Mouse (Mus musculus) brain, embryonic 14.5 days (tissue): ENCODE measurements around the gene Trim66. TPM values are rescaled to one million over a fixed set of nuclear protein-coding genes. Genes with fewer than 3 reads are reported as not detected.

Source experiments
- DNase-seq: peaks from one replicate; pipeline ENCODE4 v3.0.0-alpha.2; 2011; ENCODE audit warnings: low read depth
- CTCF ChIP-seq: fragments of 200-500 bp; IDR thresholded peaks from 2 replicates; pipeline ENCODE4 v1.5.1; 2012; ENCODE audit warnings: inconsistent platforms, mild to moderate bottlenecking, moderate library complexity, borderline replicate concordance; ENCODE audit not compliant: insufficient read depth, insufficient read length; ENCODE audit errors: extremely low read depth
- POLR2A ChIP-seq: fragments of 200-500 bp; IDR thresholded peaks from 2 replicates; pipeline ENCODE4 v1.6.1; 2012; ENCODE audit warnings: mild to moderate bottlenecking, inconsistent platforms, borderline replicate concordance; ENCODE audit not compliant: poor library complexity, insufficient read depth, insufficient read length, severe bottlenecking; ENCODE audit errors: extremely low read depth
- polyA plus RNA-seq: library from polyadenylated mRNA; depleted of rRNA; stranded (reverse); fragments of >200 nt; gene quantifications from 2 replicates; pipeline ENCODE4 v1.2.3, GENCODE M21; 2012

The Trim66 gene
- polyA plus RNA-seq, 1 experiment, result 1.5 TPM

DNA sequence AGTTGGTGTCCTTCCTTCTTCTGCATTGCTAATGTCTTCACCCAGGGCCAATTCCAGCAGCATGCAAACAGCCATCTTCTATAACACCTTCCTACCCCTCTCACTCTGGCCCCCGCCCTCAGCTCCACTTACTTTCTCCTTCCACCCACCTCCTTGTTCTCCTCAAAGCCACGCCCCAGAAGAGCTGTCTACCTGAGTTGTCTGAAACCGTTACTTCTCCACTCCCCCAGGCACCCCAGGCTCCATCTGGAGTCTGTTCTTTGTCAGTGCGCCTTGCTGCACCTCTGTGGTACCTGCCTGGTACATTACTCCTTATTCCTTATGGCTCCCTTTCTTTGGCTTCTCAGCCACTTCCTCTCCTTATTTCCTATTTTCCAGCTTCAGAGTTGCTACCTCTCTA lies 25.2 kb upstream of the Trim66 start:
- TF ChIP-seq CTCF (no peak), POLR2A (no peak)
- no peak for DNase-seq

DNA sequence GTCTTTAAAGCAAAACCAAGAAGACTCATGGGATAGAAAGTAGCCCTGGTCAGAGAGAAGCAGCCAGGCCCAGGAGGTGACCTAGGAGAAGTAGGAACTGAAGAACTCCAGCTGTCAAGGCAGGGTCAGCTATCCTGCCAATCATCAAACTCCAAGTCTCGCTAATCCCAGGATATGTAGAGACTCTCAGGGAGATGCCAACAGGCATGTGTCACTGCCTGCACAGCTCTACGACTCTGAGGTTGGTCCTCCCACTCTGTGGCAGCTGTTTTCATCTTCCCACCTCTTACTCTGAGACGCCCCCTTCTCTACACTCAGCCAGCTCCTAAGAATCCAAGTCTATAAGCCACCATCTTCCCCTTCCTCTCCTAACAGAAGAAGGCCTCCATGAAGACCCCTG lies 24.8 kb upstream of the Trim66 start:
- DNase-seq, result no peak
- TF ChIP-seq POLR2A, result no peak

DNA sequence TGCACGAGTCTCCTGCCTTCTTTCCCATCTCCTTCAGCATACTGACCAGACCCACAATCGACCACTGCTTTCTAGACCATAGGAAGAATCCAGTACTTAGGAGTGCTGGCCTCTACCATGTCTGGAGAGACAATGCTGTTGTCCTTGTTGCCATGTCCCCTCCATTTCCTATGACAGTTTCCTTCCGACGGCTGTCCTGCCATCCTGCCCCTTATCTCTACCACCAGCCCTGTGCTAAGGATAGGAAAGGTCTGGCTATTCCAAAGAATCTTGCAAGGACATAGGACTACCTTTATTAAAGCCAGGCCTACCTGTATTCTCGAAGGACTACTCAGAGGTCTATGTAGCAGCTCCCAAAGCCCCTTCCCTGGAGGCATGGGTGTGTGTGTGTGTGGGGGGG lies 23.6 kb upstream of the Trim66 start:
- DNase-seq, result no peak
- TF ChIP-seq CTCF (no peak), POLR2A (no peak)

DNA sequence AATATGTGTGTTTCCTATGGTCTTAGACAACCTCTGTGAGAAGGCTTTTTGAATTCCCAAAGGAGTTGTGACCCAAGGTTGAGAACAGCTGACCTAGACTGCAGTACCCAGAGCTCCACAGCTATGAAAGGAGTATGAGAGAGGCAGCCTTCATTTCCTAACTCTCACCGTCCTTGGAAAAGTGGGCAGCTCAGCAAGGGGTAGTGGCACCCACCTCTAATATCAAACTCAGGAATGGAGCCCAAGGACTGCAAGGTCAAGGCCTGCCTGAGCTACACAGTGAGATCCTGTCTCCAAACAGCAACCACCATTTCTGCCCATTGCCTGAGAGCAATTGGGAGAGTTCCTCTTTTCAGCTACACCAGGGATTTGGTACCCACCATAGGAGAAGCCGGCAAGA lies 21.8 kb upstream of the Trim66 start:
- TF ChIP-seq POLR2A (no peak), CTCF (no peak)
- DNase-seq, result no peak

DNA sequence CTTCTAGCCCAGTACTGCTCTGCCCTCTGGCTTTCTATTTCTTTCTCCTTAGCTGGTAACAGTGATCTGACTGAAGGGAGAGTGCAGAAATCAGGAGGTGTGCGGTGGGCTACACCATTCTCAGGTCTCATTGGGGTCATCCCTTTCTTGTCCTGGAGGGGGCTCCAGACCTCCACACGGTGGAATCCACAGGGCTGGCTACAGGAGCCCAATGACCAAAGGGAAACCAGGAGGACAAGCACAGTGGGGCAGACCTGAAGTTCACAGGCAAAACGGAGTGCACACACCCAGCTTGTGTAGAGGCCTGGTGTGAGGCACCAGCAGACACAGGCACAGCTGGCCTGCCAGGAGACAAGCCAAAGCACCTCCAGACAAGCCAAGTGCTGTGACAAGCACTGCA lies 20.4 kb upstream of the Trim66 start:
- peak; percentile 62 for DNase-seq
- TF ChIP-seq CTCF (peak; percentile 80), POLR2A (no peak)

DNA sequence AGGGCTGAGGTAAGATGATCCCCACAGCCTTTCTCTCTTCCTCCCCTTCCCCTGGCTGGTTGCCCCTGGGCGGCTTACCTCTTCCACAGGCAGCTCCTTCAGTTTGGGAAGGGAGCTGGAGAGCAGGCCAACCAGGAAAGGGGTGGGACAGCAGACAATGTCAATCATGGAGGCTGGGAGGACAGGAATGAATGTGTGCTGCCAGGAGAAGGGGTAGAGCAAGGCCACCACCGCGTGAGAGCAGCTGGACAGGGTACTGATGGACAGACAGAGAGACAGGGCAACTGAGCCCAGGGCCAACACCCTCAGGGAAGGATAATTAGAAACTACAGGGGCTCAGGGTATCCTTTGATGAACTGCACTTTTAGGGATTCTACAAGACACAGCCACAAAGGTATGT lies 19.6 kb upstream of the Trim66 start:
- no peak for TF ChIP-seq POLR2A
- no peak for TF ChIP-seq CTCF
- DNase-seq, result no peak

DNA sequence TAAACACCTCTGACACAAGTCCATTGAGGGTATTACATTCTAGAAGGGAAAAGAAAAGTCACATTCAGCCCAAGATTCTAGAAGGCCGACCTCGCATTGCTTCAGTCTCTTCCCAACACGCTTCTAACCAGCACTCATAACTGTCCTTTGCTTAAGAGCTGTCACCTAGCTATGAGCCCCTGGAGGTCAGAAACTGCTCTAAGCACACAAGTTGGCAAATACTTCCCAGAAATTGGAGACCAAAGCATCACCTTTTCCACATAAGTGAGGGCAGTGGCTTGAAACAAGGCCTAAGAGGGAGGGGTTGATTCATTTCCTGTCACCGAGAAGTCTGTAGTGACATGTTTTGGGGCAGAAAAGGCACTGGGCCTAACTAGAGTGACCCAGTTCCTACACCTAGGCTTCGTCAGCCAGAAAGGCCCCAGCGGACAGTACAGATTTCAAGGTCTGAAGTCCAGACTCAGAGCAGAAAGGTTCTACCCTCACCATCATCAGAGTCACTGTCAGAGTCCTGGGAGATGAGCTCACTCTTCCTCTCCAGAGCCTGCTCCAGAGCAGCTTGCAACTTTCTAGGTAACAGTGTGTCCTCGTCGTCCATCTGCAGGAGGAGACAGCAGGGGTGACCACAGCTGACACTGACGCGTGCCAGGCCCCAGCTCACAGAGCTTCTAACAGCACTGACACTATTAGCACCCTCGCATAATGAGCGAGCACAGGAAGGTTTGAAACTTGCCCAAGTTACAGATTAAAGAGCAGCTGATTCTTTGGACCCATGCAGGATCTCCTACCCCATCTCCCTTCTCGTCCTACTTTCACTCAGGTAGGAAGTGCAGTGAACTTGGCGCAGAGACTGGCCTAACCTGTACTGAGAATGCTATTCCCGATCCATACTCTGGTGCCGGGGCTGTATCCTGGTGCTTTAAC lies 18.1 kb upstream of the Trim66 start:
- DNase-seq, result no peak
- TF ChIP-seq POLR2A (no peak), CTCF (no peak)

DNA sequence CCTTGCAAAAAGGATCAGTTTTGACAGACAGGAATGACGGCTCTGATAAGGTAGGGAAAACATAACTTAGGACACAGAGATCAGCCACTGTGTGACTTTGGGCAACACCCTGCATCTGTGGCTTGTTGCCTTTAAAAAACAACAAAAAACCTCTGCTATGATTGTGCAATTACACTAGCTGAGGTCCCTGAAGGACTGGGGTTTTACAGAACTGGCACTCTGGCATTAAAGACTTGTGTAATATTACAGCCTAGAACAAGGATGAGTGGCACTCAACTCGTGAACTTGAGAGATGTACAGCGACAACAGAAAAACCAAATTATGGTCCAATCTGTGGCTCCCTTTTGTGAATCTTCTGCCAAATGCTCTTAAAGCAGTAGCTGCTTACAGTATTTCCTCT lies 16.8 kb upstream of the Trim66 start:
- no peak for DNase-seq
- TF ChIP-seq CTCF (no peak), POLR2A (no peak)

DNA sequence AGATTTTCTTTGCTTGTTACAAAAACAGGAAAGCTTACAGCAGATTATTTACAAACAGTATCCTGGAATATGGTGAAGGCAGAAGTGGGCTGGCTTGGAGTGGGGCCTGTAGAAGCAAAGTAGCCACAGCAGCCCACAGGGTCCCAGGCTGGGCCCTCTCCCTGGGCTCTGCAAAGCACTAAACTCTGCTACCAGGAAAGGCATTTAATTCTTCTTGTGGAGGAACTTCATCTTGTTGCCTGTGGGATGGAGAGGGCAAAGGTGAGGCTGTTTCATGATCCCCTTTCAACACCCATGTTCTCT lies 16.5 kb upstream of the Trim66 start:
- no peak for DNase-seq
- TF ChIP-seq CTCF (no peak), POLR2A (no peak)

DNA sequence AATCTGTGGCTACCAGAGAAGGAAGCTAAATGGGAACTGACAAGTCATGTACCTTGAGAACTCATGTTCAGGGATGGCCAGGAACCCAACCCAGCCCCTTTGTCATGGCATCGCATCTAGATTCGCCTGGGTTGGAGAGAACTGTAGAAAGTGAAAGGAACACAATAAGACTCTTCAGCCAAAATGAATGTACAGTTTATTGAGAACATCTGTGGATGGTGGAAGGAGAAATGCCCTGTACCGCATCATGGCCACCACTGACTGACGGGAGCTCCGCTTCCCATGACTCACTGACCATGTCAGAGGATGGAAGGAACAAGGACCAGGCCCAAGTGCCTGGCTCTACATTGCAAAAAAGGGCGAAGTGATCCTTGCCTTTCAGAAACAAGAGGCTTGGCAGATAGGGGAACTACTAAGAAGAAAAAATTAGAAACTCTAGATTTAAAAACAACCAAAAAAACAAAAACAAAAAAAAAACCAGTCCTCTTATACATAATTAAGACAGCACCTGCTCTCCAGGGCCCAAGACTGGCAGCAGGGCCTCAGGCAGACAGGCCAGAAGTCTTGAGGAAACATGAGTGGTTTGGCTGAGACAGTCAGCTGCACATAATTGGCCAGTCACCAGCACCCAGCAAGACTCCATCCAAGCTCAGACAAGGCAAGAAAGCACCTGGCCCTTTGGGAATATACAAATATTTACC lies 16.0 kb upstream of the Trim66 start:
- TF ChIP-seq POLR2A (no peak), CTCF (no peak)
- peak; percentile 56 for DNase-seq

DNA sequence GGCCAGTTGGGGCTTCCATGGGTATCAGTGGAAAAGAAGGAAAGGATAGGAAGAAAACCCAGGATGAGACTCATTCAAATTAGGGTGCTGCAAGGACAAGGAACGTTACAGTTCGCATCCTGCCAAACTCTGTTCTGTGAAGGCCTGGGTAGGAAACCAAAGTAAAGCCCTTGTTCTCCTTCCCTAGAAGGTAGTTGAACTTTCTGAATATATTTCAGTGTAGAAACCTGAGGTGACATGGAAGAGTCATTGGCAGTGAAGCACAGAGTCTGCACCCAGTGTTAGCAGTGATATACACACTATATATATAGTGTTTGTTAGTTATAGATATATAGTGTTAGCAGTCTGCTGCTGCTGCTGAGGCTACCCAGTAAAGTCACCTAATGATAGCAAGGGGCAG lies 15.4 kb upstream of the Trim66 start:
- no peak for TF ChIP-seq CTCF
- TF ChIP-seq POLR2A, result no peak
- DNase-seq, result no peak

DNA sequence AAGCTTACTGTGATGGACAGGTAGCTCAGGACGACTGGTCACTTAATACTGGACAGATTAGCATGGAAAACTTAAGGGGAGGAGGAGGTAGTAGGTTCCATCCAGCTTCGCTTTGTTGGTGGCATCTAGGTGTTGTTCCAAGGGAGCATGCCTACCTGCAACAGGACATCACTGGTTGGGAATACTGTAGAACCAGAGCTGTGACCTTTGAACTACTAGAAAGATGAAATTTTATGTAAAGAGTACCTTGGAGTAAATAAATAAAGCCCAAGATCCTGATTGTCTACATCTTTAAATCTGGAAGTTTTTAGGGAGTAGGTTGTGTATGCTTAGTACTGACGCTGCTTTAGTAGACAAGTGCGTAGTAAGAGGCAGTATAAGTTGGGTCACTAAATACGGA lies 14.2 kb upstream of the Trim66 start:
- TF ChIP-seq CTCF (no peak), POLR2A (no peak)
- DNase-seq, result no peak
